Mouse (Mus musculus): ENCODE measurements around the gene Dirc2. TPM values are rescaled to one million over a fixed set of nuclear protein-coding genes. Genes with fewer than 3 reads are reported as not detected.

The Dirc2 gene
- polyA plus RNA-seq, 1 experiment from 2014 or later, result 13.1 TPM

GRCm38 (mm10) chr16:35703763-35704679 lies 65.1 kb downstream of the Dirc2 start:
- Histone ChIP-seq H3K36me3 (peaks cover 6% of the 10 kb centered on the region; the same call in 1 of the 2 replicates), H3K9ac (no peak overlapping the region), H3K27ac (no peak overlapping the region), H3K27me3 (no peaks in the 10 kb centered on the region), H3K4me1 (no peaks in the 10 kb centered on the region), H3K4me2 (no peak overlapping the region), H3K4me3 (no peak overlapping the region), H3K9me3 (no peaks in the 10 kb centered on the region)
- no peak for ATAC-seq (ENCODE audit: insufficient number of reproducible peaks, low FRiP score, low TSS enrichment, low read depth)
- WGBS, result 50% methylated on average over 16 of the region's 16 CpGs

- Histone ChIP-seq H3K9ac (no peak overlapping the region), H3K4me3 (no peak overlapping the region), H3K27me3 (no peaks in the 10 kb centered on the region), H3K4me1 (no peaks in the 10 kb centered on the region), H3K9me3 (no peaks in the 10 kb centered on the region), H3K36me3 (peaks cover 17% of the 10 kb centered on the region), H3K4me2 (no peak overlapping the region), H3K27ac (no peak overlapping the region)
- ATAC-seq (ENCODE audit: insufficient number of reproducible peaks, low FRiP score, low TSS enrichment, low read depth), result no peak
- 50% methylated on average over 11 of the region's 11 CpGs for WGBS
Observed at GRCm38 (mm10) chr16:35701823-35702222, 67.3 kb downstream of the Dirc2 start.

GRCm38 (mm10) chr16:35696103-35696502 lies 73.1 kb downstream of the Dirc2 start:
- no peaks in the 10 kb centered on the region for H3K4me1 ChIP-seq
- no peak overlapping the region for H3K27ac ChIP-seq
- H3K36me3 ChIP-seq, result peaks cover 24% of the 10 kb centered on the region
- H3K4me2 ChIP-seq, result no peak overlapping the region
- H3K27me3 ChIP-seq, result no peaks in the 10 kb centered on the region
- WGBS, result 93% methylated on average over 2 of the region's 2 CpGs
- H3K9ac ChIP-seq, result no peak overlapping the region
- H3K4me3 ChIP-seq, result no peak overlapping the region
- peaks cover 5% of the 10 kb centered on the region; the same call in 1 of the 2 replicates for H3K9me3 ChIP-seq
- no peak for ATAC-seq (ENCODE audit: insufficient number of reproducible peaks, low FRiP score, low TSS enrichment, low read depth)

- Histone ChIP-seq H3K4me2 (no peak overlapping the region), H3K36me3 (peaks cover 24% of the 10 kb centered on the region), H3K4me3 (no peak overlapping the region), H3K4me1 (no peaks in the 10 kb centered on the region), H3K27ac (no peak overlapping the region), H3K9me3 (peaks cover 5% of the 10 kb centered on the region; the same call in 1 of the 2 replicates), H3K27me3 (no peaks in the 10 kb centered on the region), H3K9ac (no peak overlapping the region)
- ATAC-seq (ENCODE audit: insufficient number of reproducible peaks, low FRiP score, low TSS enrichment, low read depth), result no peak
- 87% methylated on average over 13 of the region's 13 CpGs for WGBS
Observed at GRCm38 (mm10) chr16:35694250-35694846, 74.8 kb downstream of the Dirc2 start.

- Histone ChIP-seq H3K9ac (no peak overlapping the region), H3K4me3 (no peak overlapping the region), H3K4me1 (no peaks in the 10 kb centered on the region), H3K36me3 (peaks cover 13% of the 10 kb centered on the region), H3K4me2 (no peak overlapping the region), H3K27ac (no peak overlapping the region), H3K9me3 (peaks cover 5% of the 10 kb centered on the region; the same call in 1 of the 2 replicates), H3K27me3 (no peaks in the 10 kb centered on the region)
- 93% methylated on average over 7 of the region's 7 CpGs for WGBS
- no peak for ATAC-seq (ENCODE audit: insufficient number of reproducible peaks, low FRiP score, low TSS enrichment, low read depth)
Observed at GRCm38 (mm10) chr16:35691606-35692005, 77.5 kb downstream of the Dirc2 start.

- no peak overlapping the region for H3K4me3 ChIP-seq
- H3K4me1 ChIP-seq, result peaks cover 3% of the 10 kb centered on the region
- no peaks in the 10 kb centered on the region for H3K27me3 ChIP-seq
- H3K9ac ChIP-seq, result no peak overlapping the region
- H3K4me2 ChIP-seq, result no peak overlapping the region
- no peak overlapping the region for H3K27ac ChIP-seq
- H3K9me3 ChIP-seq, result no peaks in the 10 kb centered on the region
- H3K36me3 ChIP-seq, result no peaks in the 10 kb centered on the region
- ATAC-seq (ENCODE audit: insufficient number of reproducible peaks, low FRiP score, low TSS enrichment, low read depth), result no peak
- WGBS, result 50% methylated on average over 7 of the region's 7 CpGs
Observed at GRCm38 (mm10) chr16:35686491-35686890, 82.7 kb downstream of the Dirc2 start.

- Histone ChIP-seq H3K9me3 (no peaks in the 10 kb centered on the region), H3K4me3 (no peak overlapping the region), H3K4me1 (peaks cover 8% of the 10 kb centered on the region), H3K4me2 (no peak overlapping the region), H3K27ac (no peak overlapping the region), H3K27me3 (no peaks in the 10 kb centered on the region), H3K36me3 (no peaks in the 10 kb centered on the region), H3K9ac (no peak overlapping the region)
- WGBS, result 76% methylated on average over 13 of the region's 13 CpGs
- no peak for ATAC-seq (ENCODE audit: insufficient number of reproducible peaks, low FRiP score, low TSS enrichment, low read depth)
Observed at GRCm38 (mm10) chr16:35685027-35685426, 84.1 kb downstream of the Dirc2 start.

GRCm38 (mm10) chr16:35681327-35682108 lies 87.6 kb downstream of the Dirc2 start:
- H3K4me2 ChIP-seq, result no peak overlapping the region
- H3K4me1 ChIP-seq, result peaks cover 8% of the 10 kb centered on the region
- ATAC-seq (ENCODE audit: insufficient number of reproducible peaks, low FRiP score, low TSS enrichment, low read depth), result no peak; the same call in 1 of the 2 replicates
- H3K9ac ChIP-seq, result no peak overlapping the region
- no peaks in the 10 kb centered on the region for H3K36me3 ChIP-seq
- no peaks in the 10 kb centered on the region for H3K27me3 ChIP-seq
- WGBS, result 56% methylated on average over 17 of the region's 17 CpGs
- H3K27ac ChIP-seq, result no peak overlapping the region
- no peaks in the 10 kb centered on the region for H3K9me3 ChIP-seq
- no peak overlapping the region for H3K4me3 ChIP-seq

GRCm38 (mm10) chr16:35678476-35678875 lies 90.7 kb downstream of the Dirc2 start:
- H3K4me2 ChIP-seq, result no peak overlapping the region
- H3K27me3 ChIP-seq, result no peaks in the 10 kb centered on the region
- 33% methylated on average over 3 of the region's 3 CpGs for WGBS
- no peak overlapping the region for H3K9ac ChIP-seq
- H3K36me3 ChIP-seq, result no peaks in the 10 kb centered on the region
- no peaks in the 10 kb centered on the region for H3K9me3 ChIP-seq
- ATAC-seq (ENCODE audit: insufficient number of reproducible peaks, low FRiP score, low TSS enrichment, low read depth), result no peak
- H3K4me1 ChIP-seq, result 0 out of 2 replicates have a peak, but pooled peaks cover 5% of the 10 kb centered on the region
- no peak overlapping the region for H3K4me3 ChIP-seq
- H3K27ac ChIP-seq, result no peak overlapping the region

GRCm38 (mm10) chr16:35677511-35678113 lies 91.5 kb downstream of the Dirc2 start:
- Histone ChIP-seq H3K4me1 (0 out of 2 replicates have a peak, but pooled peaks cover 5% of the 10 kb centered on the region), H3K9me3 (no peaks in the 10 kb centered on the region), H3K27me3 (no peaks in the 10 kb centered on the region), H3K36me3 (no peaks in the 10 kb centered on the region), H3K27ac (no peak overlapping the region), H3K4me3 (no peak overlapping the region), H3K9ac (no peak overlapping the region), H3K4me2 (no peak overlapping the region)
- 73% methylated on average over 8 of the region's 8 CpGs for WGBS
- ATAC-seq (ENCODE audit: insufficient number of reproducible peaks, low FRiP score, low TSS enrichment, low read depth), result no peak

- H3K9ac ChIP-seq, result no peak overlapping the region
- 76% methylated on average over 4 of the region's 4 CpGs for WGBS
- no peaks in the 10 kb centered on the region for H3K36me3 ChIP-seq
- H3K27me3 ChIP-seq, result peaks cover 30% of the 10 kb centered on the region
- no peak for ATAC-seq (ENCODE audit: insufficient number of reproducible peaks, low FRiP score, low TSS enrichment, low read depth)
- H3K4me1 ChIP-seq, result peaks cover 7% of the 10 kb centered on the region
- no peak overlapping the region for H3K4me3 ChIP-seq
- no peak overlapping the region for H3K27ac ChIP-seq
- H3K9me3 ChIP-seq, result no peaks in the 10 kb centered on the region
- H3K4me2 ChIP-seq, result no peak overlapping the region
Observed at GRCm38 (mm10) chr16:35664847-35665246, 104.3 kb downstream of the Dirc2 start.

All from limb, embryonic 15.5 days (tissue).